Mouse (Mus musculus) MEL-GATA-1-ER (cell line): ENCODE measurements at regions not wholly inside any gene's neighbourhood (a gene's known extent, or its start where the extent isn't known, plus 50 kb on each side); places are given as distances from the start of the nearest gene placed in this dataset.
A peak's percentile ranks its signal among the peaks of the same experiment; 100 is the strongest.

Experiments used
- DNase-seq: peaks from one replicate; pipeline ENCODE4 v3.0.0-alpha.2; 2012; ENCODE audit warnings: low read depth; ENCODE audit errors: extremely low read depth

GRCm38 (mm10) chr10:67339371-67339929 lies 54.3 kb upstream of the Nrbf2 start:
- DNase-seq: no peak

- no peak for DNase-seq
These were observed 59.6 kb upstream of the Nrbf2 start for GRCm38 (mm10) chr10:67344722-67345121.

- no peak for DNase-seq
These were observed 65.9 kb upstream of the Nrbf2 start for GRCm38 (mm10) chr10:67350956-67351355.

- DNase-seq: no peak
These were observed 75.7 kb upstream of the Nrbf2 start for GRCm38 (mm10) chr10:67360793-67361192.

GRCm38 (mm10) chr10:67361281-67361680 lies 76.2 kb upstream of the Nrbf2 start:
- DNase-seq: no peak

GRCm38 (mm10) chr10:67364595-67364994 lies 79.5 kb upstream of the Nrbf2 start:
- no peak for DNase-seq

- no peak for DNase-seq
These were observed 80.1 kb upstream of the Nrbf2 start for GRCm38 (mm10) chr10:67365158-67365557.

GRCm38 (mm10) chr10:67372569-67373161 lies 87.6 kb upstream of the Nrbf2 start:
- DNase-seq: no peak

GRCm38 (mm10) chr10:67376638-67377037 lies 91.5 kb upstream of the Nrbf2 start:
- DNase-seq: no peak

- DNase-seq: no peak
These were observed 92.6 kb upstream of the Nrbf2 start for GRCm38 (mm10) chr10:67377643-67378223.

GRCm38 (mm10) chr10:67380174-67380573 lies 95.1 kb upstream of the Nrbf2 start:
- DNase-seq: peak; percentile 3

- DNase-seq: no peak
These were observed 98.2 kb upstream of the Nrbf2 start for GRCm38 (mm10) chr10:67383352-67383751.

GRCm38 (mm10) chr10:67383802-67384567 lies 98.9 kb upstream of the Nrbf2 start:
- no peak for DNase-seq

GRCm38 (mm10) chr10:67384568-67384958 lies 99.5 kb upstream of the Nrbf2 start:
- no peak for DNase-seq

GRCm38 (mm10) chr10:67385966-67386365 lies 100.9 kb upstream of the Nrbf2 start:
- no peak for DNase-seq

- DNase-seq: no peak
These were observed 103.7 kb upstream of the Nrbf2 start for GRCm38 (mm10) chr10:67388755-67389154.

- no peak for DNase-seq
These were observed 115.3 kb upstream of the Nrbf2 start for GRCm38 (mm10) chr10:67400434-67400833.

- DNase-seq: no peak
These were observed 116.3 kb upstream of the Nrbf2 start for GRCm38 (mm10) chr10:67401409-67401808.

- DNase-seq: no peak
These were observed 117.7 kb upstream of the Egr2 start for GRCm38 (mm10) chr10:67417529-67417928.

- DNase-seq: no peak
These were observed 114.5 kb upstream of the Egr2 start for GRCm38 (mm10) chr10:67420761-67421160.

- DNase-seq: no peak
These were observed 109.9 kb upstream of the Egr2 start for GRCm38 (mm10) chr10:67425407-67425806.

- DNase-seq: no peak
These were observed 108.1 kb upstream of the Egr2 start for GRCm38 (mm10) chr10:67427220-67427619.
